ENCODE assay signal across 8 mouse cellular contexts in the genomic region with DNA sequence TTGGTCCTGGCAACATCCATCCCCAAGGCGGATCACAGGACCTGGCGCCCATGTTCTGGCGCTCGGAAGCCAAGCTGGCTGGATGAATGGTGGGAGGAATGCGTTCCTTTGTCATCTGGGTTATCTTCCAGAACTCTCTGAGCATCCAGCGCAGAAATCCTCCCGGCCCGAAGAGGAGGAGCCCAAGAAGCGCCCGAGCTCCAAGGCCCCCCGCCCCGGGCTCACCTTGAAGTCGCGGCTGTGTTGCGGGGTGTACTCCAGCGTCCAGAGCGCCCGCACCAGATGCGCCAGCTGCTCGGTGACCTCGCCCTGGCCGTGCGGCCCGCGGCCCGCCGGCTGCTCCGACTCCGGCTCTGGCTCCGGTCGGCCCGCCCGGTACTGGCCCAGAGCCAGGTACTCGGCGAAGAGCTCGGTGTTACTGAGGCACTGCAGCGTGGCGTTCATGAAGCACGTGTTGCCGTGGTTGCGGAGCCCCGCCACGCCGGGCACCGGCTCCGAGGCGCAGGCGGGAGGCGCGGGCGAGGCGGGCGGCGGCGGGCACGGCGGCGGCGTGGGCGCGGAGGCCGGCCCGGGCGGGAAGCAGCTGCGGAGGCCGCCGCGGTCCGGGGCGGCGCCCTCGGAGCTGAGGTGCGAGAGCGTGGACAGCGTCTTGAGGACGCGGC. TPM values are rescaled to one million over a fixed set of nuclear protein-coding genes. Genes with fewer than 3 reads are reported as not detected.
A peak's percentile ranks its signal among the peaks of the same experiment; 100 is the strongest.
DNase-seq lines count a peak whose midpoint lies in the region; ATAC-seq and TF ChIP-seq lines count a peak whose summit lies in the region.

No protein-coding gene starts in this region.

- H3K79me2 ChIP-seq in macrophage (ENCODE audit: inconsistent target), result peaks cover 49% of the 10 kb centered on the region

- peak overlapping the region; percentile 82 for H3K4me2 ChIP-seq in hindbrain, embryonic 13.5 days

- peak overlapping the region; percentile 90 for H3K4me3 ChIP-seq in hindbrain, embryonic 13.5 days
- peak overlapping the region; percentile 89 for H3K4me3 ChIP-seq in left cerebral cortex, adult 2 months
- H3K4me3 ChIP-seq in macrophage (ENCODE audit: inconsistent target), result peak overlapping the region; percentile 35

- intact Hi-C loops in left cerebral cortex, adult 2 months (cut with DNase I), result no loop called here

- peak overlapping the region; percentile 95 for H3K27ac ChIP-seq in hindbrain, embryonic 13.5 days
- peak overlapping the region; percentile 50 for H3K27ac ChIP-seq in left cerebral cortex, adult 2 months
- no peak overlapping the region for H3K27ac ChIP-seq in macrophage

- TF ChIP-seq CTCF in left cerebral cortex, adult 2 months (IDR thresholded peaks at IDR 0.05), result no peak

- peak; percentile 67 for DNase-seq in R1 (ENCODE audit: low read depth, low spot score)
- peak; percentile 64 for DNase-seq in cerebellum, adult 9-10 months
- peak; percentile 20 to 24 for DNase-seq in frontal cortex, postnatal 14 days (ENCODE audit: low spot score in 2 of 2)
- DNase-seq in left cerebral cortex, adult 2 months (ENCODE audit: extremely low spot score in 1 of 2, low spot score in 2 of 2), result peak; percentile 41 to 67
- DNase-seq in right cerebral cortex, postnatal 10 days (ENCODE audit: low spot score in 2 of 2), result peak; percentile 73 to 74
- DNase-seq in yolk sac, embryonic 10.5 days (ENCODE audit: low spot score), result peak; percentile 20

- H3K9ac ChIP-seq in hindbrain, embryonic 13.5 days, result peak overlapping the region; percentile 86

- peak; percentile 26 for ATAC-seq in hindbrain, embryonic 13.5 days (ENCODE audit: low FRiP score)

- no peaks in the 10 kb centered on the region; the same call in 1 of the 2 replicates for H3K36me3 ChIP-seq in hindbrain, embryonic 13.5 days
- H3K36me3 ChIP-seq in macrophage (ENCODE audit: inconsistent target), result no peaks in the 10 kb centered on the region

- H3K27me3 ChIP-seq in hindbrain, embryonic 13.5 days, result peaks cover 4% of the 10 kb centered on the region; the same call in 1 of the 2 replicates

- WGBS in hindbrain, embryonic 13.5 days, result under 1% methylated on average over 71 of the region's 77 CpGs
- 4% methylated on average over 67 of the region's 77 CpGs for WGBS in macrophage (ENCODE audit: missing documents)

- H3K4me1 ChIP-seq in hindbrain, embryonic 13.5 days (replicated peaks), result peaks cover 43% of the 10 kb centered on the region

- no peaks in the 10 kb centered on the region for H3K9me3 ChIP-seq in hindbrain, embryonic 13.5 days

RNA-seq across cellular contexts. Expression of a gene that starts 0.5 kb away (rescaled TPM):
- polyA plus RNA-seq in hindbrain, embryonic 13.5 days (2015; fragmentation: Nextera tagmentation; extraction: Ambion mirVana), result 3.0 and 3.2 TPM in 2 replicates
- 10 to 100 TPM; 80.8 to 81.3 TPM for total RNA-seq in left cerebral cortex, adult 2 months (2021)
- 10 to 100 TPM in 18 of 26 experiments, 1 to 10 TPM in 8; 4.5 to 43.4 (median 13.6) TPM for total RNA-seq in macrophage (2018; cell fraction: chromatin; rRNA removed)
- total RNA-seq in macrophage (2018; cell fraction: cytosol; rRNA removed), result 10 to 100 TPM in 3 of 26 experiments, 1 to 10 TPM in 23; 5.9 to 13.1 (median 7.9) TPM
- 10 to 100 TPM in 23 of 26 experiments, 1 to 10 TPM in 3; 7.5 to 41.0 (median 14.5) TPM for total RNA-seq in macrophage (2018; cell fraction: nucleus; rRNA removed)
- 2.9 to 6.4 TPM (median 3.8 TPM) in 3 replicates for polyA plus RNA-seq in macrophage (2018)

RNA-seq across cellular contexts. Expression of a gene that starts 27.7 kb away (rescaled TPM):
- not detected in 2 replicates for polyA plus RNA-seq in hindbrain, embryonic 13.5 days (2015; fragmentation: Nextera tagmentation; extraction: Ambion mirVana)
- under 1 TPM; 0.11 to 0.12 TPM for total RNA-seq in left cerebral cortex, adult 2 months (2021)
- total RNA-seq in macrophage (2018; cell fraction: chromatin; rRNA removed), result not detected
- total RNA-seq in macrophage (2018; cell fraction: cytosol; rRNA removed), result not detected
- not detected for total RNA-seq in macrophage (2018; cell fraction: nucleus; rRNA removed)
- polyA plus RNA-seq in macrophage (2018), result not detected in 3 replicates

Comparison
In these comparisons a context has a peak if more than half of its experiments do, and no peak if none do; other contexts are left out.
1. DNase-seq: peak in every context shown above with its lines; median percentile 74 in right cerebral cortex, postnatal 10 days; 67 in R1; 64 in cerebellum, adult 9-10 months; 54 in left cerebral cortex, adult 2 months; 22 in frontal cortex, postnatal 14 days; 20 in yolk sac, embryonic 10.5 days.
2. H3K4me3 ChIP-seq: peak in every context shown above with its lines; median percentile 90 in hindbrain, embryonic 13.5 days; 89 in left cerebral cortex, adult 2 months; 35 in macrophage.